Mouse (Mus musculus) intestine, embryonic 16.5 days (tissue): ENCODE results near the gene Slc2a6. TPM values are rescaled to one million over a fixed set of nuclear protein-coding genes. Genes with fewer than 3 reads are reported as not detected.

ENCODE experiments used
- ATAC-seq: fragments of 200-750 bp; cut with Nextera tagmentation; 2 replicates; pipeline ENCODE4 v1.8.0; 2017; ENCODE audit warnings: moderate TSS enrichment, moderate library complexity
- H3K27ac ChIP-seq: fragments of 300-500 bp; sonication (generic); 2 replicates; pipeline ENCODE4 v1.5.1; 2014; ENCODE audit warnings: mild to moderate bottlenecking, low read length
- H3K27me3 ChIP-seq: fragments of 300-500 bp; sonication (generic); replicated peaks from 2 replicates; pipeline ENCODE4 v1.6.1; 2014; ENCODE audit warnings: low read length, control low read depth, mixed read lengths; ENCODE audit not compliant: control insufficient read depth, insufficient read depth
- H3K36me3 ChIP-seq: fragments of 300-500 bp; sonication (generic); 2 replicates; pipeline ENCODE4 v1.6.1; 2014; ENCODE audit warnings: low read length, control low read depth; ENCODE audit not compliant: control insufficient read depth, insufficient read depth
- H3K4me1 ChIP-seq: fragments of 300-500 bp; sonication (generic); 2 replicates; pipeline ENCODE4 v1.6.1; 2014; ENCODE audit warnings: low read length, control low read depth, mixed read lengths; ENCODE audit not compliant: control insufficient read depth, insufficient read depth
- H3K4me2 ChIP-seq: fragments of 300-500 bp; sonication (generic); 2 replicates; pipeline ENCODE4 v1.6.1; 2014; ENCODE audit warnings: low read depth, low read length, control low read depth
- H3K4me3 ChIP-seq: fragments of 300-500 bp; sonication (generic); 2 replicates; pipeline ENCODE4 v1.5.1; 2014; ENCODE audit warnings: mild to moderate bottlenecking, low read length
- H3K9ac ChIP-seq: fragments of 300-500 bp; sonication (generic); 2 replicates; pipeline ENCODE4 v1.6.1; 2014; ENCODE audit warnings: low read depth, low read length
- H3K9me3 ChIP-seq: fragments of 300-500 bp; sonication (generic); 2 replicates; pipeline ENCODE4 v1.6.1; 2016; ENCODE audit warnings: low read length, control low read depth; ENCODE audit not compliant: control insufficient read depth
- WGBS: fragments of 180-500 bp; shearing (Covaris S2); extraction: QIAGEN DNeasy Blood & Tissue Kit; methylation state at CpG from one replicate; pipeline ENCODE4 v1.1.7; 2014; 5-methylcytosine and 5-hydroxymethylcytosine counted together
- polyA plus RNA-seq: library from polyadenylated mRNA; unstranded; fragments of >200 nt; fragmentation: Nextera tagmentation; extraction: Ambion mirVana; gene quantifications from 2 replicates; pipeline ENCODE4 v1.2.1, GENCODE M21; 2015

Slc2a6 gene
- polyA plus RNA-seq = 0.84 and 1.0 TPM in 2 replicates

DNA sequence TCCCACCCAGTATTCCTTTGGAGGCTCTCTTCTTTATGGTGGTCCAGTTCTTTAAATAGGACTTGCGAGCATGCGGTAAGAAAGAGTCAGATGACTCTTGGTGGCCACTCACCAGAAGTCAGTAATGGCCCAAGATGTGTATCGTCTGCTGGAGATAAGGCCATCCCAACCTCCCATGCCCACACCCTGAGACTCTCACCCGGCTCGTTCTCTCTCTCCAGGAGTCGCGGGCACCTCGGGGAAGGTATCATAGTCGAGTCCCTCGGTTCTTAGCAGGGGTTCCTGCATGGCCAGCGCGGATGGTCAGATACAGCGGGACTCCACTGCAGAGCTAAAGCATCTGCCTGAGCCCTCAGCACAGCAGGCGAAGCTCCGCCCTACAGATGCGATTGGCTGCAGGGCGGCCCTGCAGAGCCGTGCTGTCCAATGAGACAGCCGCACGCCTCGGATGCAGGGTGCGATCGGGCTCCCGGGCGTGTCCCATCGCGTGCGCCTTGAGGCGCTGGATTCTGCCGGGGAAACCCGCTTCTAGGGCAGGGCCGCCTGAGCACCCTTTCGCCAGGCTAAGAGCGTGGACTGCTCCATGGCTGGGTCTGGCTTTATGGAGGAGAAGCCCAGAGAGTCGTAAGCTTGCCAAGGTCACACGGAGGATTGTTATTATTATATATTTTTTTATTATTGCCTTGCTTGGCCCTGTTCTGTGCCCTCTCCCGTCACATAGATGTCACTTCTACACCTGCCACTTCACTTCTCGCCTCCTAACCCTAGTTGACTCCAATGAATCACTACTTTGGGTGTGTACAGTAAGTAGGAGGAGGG is at the start of gene Slc2a6:
Gene Slc2a6, minus strand, starts transcription at position 381 of the 819 bp plus-strand sequence.
- WGBS = 3% methylated on average over 38 of the region's 38 CpGs
- H3K9me3 ChIP-seq = no peaks in the 10 kb centered on the region
- H3K27ac ChIP-seq = no peak within 1 kb of the TSS
- H3K4me2 ChIP-seq = peak within 1 kb of the TSS; percentile 53
- peak within 1 kb of the TSS; percentile 36 for H3K4me3 ChIP-seq
- peak within 1 kb of the TSS; percentile 49; the same call in 1 of the 2 replicates for H3K9ac ChIP-seq
- peaks cover 4% of the 10 kb centered on the region; the same call in 1 of the 2 replicates for H3K4me1 ChIP-seq
- ATAC-seq = peak; percentile 99
- no peaks in the 10 kb centered on the region; the same call in 1 of the 2 replicates for H3K27me3 ChIP-seq
- H3K36me3 ChIP-seq = no peaks in the 10 kb centered on the region

DNA sequence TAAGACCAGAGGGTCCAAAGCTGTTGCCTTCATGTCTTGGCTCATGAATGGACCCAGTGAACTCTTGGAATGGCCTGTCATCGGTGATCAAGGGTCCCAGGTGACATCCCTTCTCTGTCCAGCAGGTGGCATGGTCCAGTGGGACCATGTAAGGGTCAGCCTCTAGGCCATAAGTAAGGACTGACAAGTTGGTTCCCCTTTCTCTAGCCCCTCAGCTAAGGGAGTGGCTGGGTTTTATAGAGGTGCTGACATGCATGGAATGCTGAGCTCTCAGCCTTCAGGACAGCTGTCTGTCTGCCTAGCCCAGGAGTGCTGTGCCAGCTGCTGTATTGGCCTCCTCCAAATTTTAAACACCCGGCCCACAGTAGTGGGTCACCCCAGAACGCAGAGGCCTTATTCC is 47.7 kb upstream of the Slc2a6 start:
- peaks cover 21% of the 10 kb centered on the region for H3K4me1 ChIP-seq
- H3K4me3 ChIP-seq = no peak overlapping the region
- no peaks in the 10 kb centered on the region for H3K36me3 ChIP-seq
- no peaks in the 10 kb centered on the region for H3K9me3 ChIP-seq
- no peak for ATAC-seq
- H3K4me2 ChIP-seq = no peak overlapping the region
- 64% methylated on average over 3 of the region's 3 CpGs for WGBS
- H3K27ac ChIP-seq = no peak overlapping the region
- H3K27me3 ChIP-seq = no peaks in the 10 kb centered on the region
- no peak overlapping the region for H3K9ac ChIP-seq

DNA sequence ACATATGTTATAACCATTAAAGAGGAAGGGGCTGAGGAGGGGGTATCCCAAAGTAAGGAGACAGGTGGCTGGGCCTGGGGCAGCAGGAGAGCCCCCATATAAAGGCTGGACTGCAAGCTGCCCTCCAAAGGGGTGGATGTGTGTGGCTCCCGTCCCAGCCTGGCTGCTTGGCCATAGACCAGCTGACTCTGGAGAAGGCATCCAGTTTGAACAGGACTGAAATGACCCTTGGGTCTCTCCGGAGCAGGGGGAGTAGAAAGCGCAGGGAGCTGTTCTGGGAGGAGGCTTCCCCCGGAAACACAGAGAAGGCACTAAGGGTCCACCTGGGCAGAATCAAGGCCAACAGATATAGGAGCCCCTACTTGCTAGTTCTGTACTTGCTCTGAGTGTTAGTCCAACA is 47.0 kb upstream of the Slc2a6 start:
- Histone ChIP-seq H3K9me3 (no peaks in the 10 kb centered on the region), H3K4me1 (peaks cover 19% of the 10 kb centered on the region), H3K4me2 (no peak overlapping the region), H3K27me3 (no peaks in the 10 kb centered on the region), H3K27ac (no peak overlapping the region), H3K36me3 (no peaks in the 10 kb centered on the region), H3K4me3 (no peak overlapping the region), H3K9ac (no peak overlapping the region)
- no peak for ATAC-seq
- WGBS = 82% methylated on average over 4 of the region's 4 CpGs

DNA sequence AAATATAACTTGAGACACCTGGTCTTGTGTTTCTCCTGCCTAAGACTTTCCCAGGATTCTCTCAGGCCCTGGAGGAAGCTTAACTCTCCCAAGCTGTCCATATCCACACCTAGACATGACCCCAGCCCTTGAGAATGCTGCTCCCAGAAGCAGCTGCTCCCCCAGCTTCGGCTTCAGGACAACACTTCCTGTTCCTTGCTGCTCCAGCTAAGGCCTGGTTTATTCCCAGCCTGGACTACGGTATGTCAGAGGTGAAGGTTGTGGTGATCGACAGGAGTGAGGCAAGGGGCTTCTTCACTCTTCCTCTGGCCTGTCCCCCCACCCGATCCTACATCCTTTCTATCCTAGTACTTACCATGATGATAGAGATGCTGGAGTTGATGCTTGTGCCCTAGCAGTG is 45.6 kb upstream of the Slc2a6 start:
- Histone ChIP-seq H3K9me3 (no peaks in the 10 kb centered on the region), H3K27me3 (no peaks in the 10 kb centered on the region), H3K4me1 (peaks cover 9% of the 10 kb centered on the region), H3K4me3 (no peak overlapping the region), H3K4me2 (no peak overlapping the region), H3K36me3 (no peaks in the 10 kb centered on the region), H3K9ac (no peak overlapping the region), H3K27ac (no peak overlapping the region)
- ATAC-seq = no peak
- WGBS = 62% methylated on average over 4 of the region's 4 CpGs

DNA sequence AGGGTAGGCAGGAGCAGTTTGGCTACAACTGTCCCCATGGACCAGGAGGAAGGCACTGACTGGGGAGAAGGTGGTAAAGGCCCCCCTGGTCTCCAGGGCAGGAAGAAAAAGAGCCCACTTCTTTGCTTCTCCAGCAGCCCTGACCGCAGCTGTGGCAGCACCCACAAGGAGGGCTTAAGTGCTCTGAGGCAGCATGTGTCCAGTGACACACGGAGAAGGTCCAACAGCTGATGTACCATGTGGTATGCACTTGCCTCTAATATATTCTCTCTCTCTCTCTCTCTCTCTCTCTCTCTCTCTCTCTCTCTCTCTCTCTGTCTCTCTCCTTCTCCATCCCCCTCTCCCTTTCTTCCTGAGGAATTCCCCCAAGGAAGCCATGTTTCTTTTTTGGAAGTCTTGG is 44.2 kb upstream of the Slc2a6 start, which contains the start of gene Mymk:
Gene Mymk, minus strand, starts transcription at position 202 of the 400 bp plus-strand sequence.
- H3K27ac ChIP-seq = no peak within 1 kb of the TSS
- H3K9ac ChIP-seq = no peak within 1 kb of the TSS
- H3K36me3 ChIP-seq = no peaks in the 10 kb centered on the region
- H3K27me3 ChIP-seq = no peaks in the 10 kb centered on the region
- H3K9me3 ChIP-seq = no peaks in the 10 kb centered on the region
- WGBS = 76% methylated on average over 2 of the region's 2 CpGs
- H3K4me2 ChIP-seq = no peak within 1 kb of the TSS
- H3K4me3 ChIP-seq = no peak within 1 kb of the TSS
- no peak for ATAC-seq
- peaks cover 9% of the 10 kb centered on the region for H3K4me1 ChIP-seq

DNA sequence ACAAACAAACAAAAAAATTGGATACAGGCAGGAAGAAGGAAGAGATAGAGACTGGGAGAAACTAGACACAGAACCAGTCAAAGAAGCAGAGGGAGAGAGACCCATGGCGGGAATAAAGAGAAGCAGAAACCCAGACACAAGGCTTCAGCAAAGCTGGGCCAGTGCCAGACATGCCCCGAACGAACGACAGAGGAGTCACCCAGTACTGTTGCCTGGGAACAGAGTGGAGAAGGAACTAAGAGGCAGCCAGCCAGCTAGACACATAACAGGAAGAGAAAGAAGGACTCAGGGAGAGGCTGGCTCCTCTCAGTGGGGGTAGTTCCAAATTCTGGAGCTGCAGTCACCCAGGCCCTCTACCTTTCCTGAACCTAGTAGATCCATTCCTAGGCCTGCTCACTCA is 43.3 kb upstream of the Slc2a6 start:
- no peak overlapping the region for H3K9ac ChIP-seq
- H3K4me3 ChIP-seq = no peak overlapping the region
- no peaks in the 10 kb centered on the region for H3K9me3 ChIP-seq
- no peaks in the 10 kb centered on the region for H3K36me3 ChIP-seq
- ATAC-seq = peak; percentile 65
- H3K27ac ChIP-seq = no peak overlapping the region
- H3K4me2 ChIP-seq = no peak overlapping the region
- H3K27me3 ChIP-seq = no peaks in the 10 kb centered on the region
- H3K4me1 ChIP-seq = peaks cover 9% of the 10 kb centered on the region
- WGBS = 23% methylated on average over 4 of the region's 4 CpGs

DNA sequence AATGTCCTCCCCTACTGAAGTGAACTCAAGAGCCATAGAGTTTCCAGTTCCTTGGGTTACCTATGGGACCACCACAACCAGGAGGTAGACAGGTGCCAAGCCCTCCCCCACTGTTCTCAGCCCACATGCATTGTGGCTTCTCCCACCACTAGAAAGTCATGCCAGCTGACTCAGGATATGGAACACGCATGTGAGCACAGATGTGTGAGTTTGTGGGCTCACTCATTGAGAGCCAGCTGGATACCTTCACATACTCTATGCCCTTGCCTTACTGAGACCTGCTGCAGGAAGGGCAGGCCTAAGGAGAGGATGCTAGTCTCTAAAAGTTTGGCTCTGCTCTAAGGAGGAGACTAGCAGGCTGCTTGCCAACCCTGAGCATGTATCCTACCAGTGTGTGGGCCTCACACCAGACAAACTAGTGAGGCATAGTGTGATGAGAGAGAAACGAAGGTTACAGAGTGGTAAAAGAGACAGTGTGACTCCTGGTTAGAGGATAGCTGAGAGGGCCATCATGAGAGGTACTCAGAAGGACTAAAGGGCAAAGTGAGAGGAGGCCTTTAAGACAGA is 42.5 kb upstream of the Slc2a6 start:
- Histone ChIP-seq H3K4me3 (no peak overlapping the region), H3K27ac (no peak overlapping the region), H3K36me3 (no peaks in the 10 kb centered on the region), H3K9ac (no peak overlapping the region), H3K4me2 (no peak overlapping the region), H3K9me3 (no peaks in the 10 kb centered on the region), H3K4me1 (peaks cover 9% of the 10 kb centered on the region), H3K27me3 (no peaks in the 10 kb centered on the region)
- ATAC-seq = no peak
- WGBS = 83% methylated on average over 2 of the region's 2 CpGs

DNA sequence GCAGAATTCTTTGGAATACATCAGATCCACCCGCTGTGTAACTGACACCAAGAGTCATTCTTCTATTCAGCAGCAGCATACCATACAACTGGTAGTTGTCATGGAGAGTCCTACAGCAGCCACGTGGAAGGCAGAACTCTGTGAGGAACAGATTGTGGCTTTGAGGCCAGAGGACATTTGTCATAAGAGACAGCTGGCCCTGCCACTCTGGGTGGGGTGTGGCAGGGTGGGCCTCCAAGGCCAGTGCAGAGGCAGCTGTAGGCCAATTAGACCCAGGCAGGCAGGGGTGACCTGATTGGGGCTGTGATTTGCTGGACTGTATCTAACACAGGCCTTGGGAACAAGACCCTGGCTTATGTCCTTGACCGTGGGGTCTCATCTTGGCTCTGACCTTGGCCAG is 41.8 kb upstream of the Slc2a6 start:
- Histone ChIP-seq H3K4me3 (no peak overlapping the region), H3K27ac (no peak overlapping the region), H3K4me1 (peaks cover 9% of the 10 kb centered on the region), H3K9me3 (no peaks in the 10 kb centered on the region), H3K36me3 (no peaks in the 10 kb centered on the region), H3K27me3 (no peaks in the 10 kb centered on the region), H3K4me2 (no peak overlapping the region), H3K9ac (no peak overlapping the region)
- ATAC-seq = no peak
- WGBS = 57% methylated on average over 3 of the region's 3 CpGs

DNA sequence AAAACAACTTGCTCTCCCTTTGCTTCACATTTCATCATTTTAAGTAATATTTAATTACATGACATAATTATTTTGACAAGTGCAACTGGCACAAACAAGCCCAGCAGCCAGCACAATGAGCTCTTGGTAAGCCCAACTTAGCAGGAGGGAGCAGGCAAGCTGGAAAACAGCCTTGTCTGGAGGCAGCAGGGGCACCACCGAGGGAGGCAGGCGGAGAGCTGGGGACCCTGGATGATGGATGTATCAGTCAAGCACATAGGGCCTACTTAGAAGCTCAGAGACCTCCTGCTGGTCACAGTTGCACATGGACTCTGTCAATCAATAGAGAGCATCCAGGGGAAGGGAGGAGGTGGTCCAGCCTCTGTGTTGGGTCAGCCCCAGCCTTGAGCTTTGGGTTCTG is 40.2 kb upstream of the Slc2a6 start:
- H3K4me2 ChIP-seq = no peak overlapping the region
- WGBS = 39% methylated on average over 2 of the region's 2 CpGs
- peaks cover 9% of the 10 kb centered on the region for H3K4me1 ChIP-seq
- no peak for ATAC-seq
- H3K4me3 ChIP-seq = no peak overlapping the region
- H3K9me3 ChIP-seq = no peaks in the 10 kb centered on the region
- H3K27ac ChIP-seq = no peak overlapping the region
- no peaks in the 10 kb centered on the region for H3K27me3 ChIP-seq
- H3K36me3 ChIP-seq = no peaks in the 10 kb centered on the region
- H3K9ac ChIP-seq = no peak overlapping the region
